Mouse (Mus musculus) left cerebral cortex, adult 8-10 months (tissue): ENCODE data around the gene Sptan1. TPM values are rescaled to one million over a fixed set of nuclear protein-coding genes. Genes with fewer than 3 reads are reported as not detected.

Source experiments
- DNase-seq, 2 experiments: peaks; one replicate each; pipeline ENCODE4 v3.0.0; 2022; ENCODE audit warnings: low spot score in 2 of 2
- total RNA-seq, 4 experiments: library from RNA; stranded (reverse); gene quantifications; 2 replicates each; pipeline ENCODE4 v1.2.4; 2022

The Sptan1 gene
- total RNA-seq = 100 to 1,000 TPM; 738 to 833 (median 788) TPM

DNA sequence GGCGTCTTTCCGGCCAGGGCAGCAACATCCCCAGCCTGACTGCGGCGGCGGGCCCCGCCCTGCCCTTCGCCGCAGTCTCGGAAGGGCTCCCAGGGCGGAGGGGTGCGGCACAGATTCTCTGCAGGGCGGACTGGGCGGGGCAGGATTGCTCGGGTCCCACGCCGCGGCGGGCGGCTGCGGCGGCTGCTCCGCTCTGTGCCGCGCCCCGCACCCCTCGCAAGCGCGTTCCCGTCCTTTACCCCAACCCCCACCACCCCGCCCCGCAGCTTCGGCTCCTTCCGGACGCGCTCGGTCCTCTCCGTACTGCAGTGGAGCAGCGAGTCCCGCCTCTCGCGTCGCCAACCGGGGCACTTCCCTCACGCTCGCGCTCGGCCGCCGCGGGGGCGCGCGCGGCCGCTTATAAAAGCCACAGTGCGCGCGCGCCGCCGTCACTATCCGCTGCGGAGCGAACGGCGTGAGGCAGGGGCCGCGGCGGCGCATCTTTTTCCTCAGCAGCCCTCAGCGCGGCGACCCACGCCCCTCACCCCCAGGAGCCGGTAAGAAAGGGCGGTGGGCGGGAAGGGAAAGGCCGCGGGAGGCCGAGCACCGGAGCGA is at the start of gene Sptan1:
Sptan1 (plus strand) TSS at position 311 of the 594 bp plus-strand sequence.
- DNase-seq = peak; percentile 92 to 94

DNA sequence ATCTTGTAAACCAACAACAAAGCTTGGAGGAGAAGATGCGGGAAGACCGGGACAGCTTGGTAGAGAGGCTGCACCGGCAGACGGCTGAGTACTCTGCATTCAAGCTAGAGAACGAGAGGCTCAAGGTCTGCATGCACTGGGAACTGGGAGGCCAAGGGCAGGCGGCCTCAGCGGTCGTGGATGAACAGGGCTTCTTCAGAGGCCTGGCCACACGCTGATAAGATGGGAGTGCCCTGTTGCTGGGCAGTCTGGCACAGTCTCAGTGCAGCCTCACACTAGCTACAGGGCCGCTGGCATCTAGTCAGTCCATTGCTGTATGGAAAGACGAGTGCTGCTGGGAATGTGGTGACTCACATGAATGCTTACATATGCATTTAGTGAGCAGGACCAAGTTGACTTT is 47.7 kb upstream of the Sptan1 start:
- DNase-seq = no peak

DNA sequence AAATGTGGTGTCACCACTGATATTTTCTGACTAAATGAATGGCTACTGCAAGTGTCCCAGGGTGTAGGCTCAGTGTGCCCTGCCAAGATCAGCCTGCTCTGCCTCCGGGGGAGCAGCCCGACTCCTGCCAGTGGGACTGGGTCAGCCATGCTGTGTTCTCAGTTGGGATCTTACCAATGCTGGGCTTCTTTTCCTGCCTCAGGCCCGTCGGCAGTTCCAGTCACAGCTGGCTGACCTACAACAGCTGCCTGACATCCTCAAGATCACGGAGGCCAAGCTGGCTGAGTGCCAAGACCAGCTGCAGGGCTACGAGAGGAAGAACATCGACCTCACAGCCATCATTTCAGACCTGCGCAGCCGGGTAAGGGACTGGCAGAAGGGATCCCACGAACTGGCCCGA is 43.3 kb upstream of the Sptan1 start:
- DNase-seq = peak in 1 of 2 experiments; percentile 22

DNA sequence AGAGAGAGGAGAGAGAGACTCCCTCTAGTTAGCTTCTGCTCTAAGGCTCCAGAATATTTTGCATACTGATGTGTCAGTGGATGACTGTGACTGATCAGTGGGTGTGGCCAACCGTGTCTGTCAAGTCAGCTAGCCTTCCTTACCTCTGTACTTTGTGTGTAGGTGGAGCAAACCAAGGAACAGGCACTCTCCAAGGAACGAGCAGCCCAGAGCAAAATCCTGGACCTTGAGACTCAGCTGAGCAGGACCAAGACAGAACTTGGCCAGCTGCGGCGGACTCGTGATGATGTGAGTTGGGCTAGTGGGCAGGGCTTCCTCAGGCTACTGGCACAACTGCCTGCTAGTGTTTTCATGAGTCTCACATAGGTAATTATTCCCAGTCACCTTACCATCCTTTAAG is 38.8 kb upstream of the Sptan1 start:
- no peak for DNase-seq

DNA sequence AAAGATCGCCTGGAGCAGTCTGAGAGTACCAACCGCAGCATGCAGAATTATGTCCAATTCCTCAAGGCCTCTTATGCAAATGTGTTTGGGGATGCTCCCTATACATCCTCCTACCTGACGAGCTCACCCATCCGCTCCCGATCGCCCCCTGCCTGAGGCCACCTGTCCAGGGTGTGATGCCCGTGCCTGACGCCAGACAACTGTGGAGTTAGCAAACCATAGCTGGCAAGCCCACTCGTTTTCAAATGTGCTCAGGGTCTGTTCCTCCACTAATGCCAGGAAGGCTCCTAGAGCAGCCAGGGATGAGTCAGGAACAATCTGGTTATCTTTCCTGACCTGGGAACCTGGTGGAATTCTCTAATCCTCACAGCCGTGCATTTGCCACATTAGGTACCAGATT is 34.9 kb upstream of the Sptan1 start:
- DNase-seq = no peak

DNA sequence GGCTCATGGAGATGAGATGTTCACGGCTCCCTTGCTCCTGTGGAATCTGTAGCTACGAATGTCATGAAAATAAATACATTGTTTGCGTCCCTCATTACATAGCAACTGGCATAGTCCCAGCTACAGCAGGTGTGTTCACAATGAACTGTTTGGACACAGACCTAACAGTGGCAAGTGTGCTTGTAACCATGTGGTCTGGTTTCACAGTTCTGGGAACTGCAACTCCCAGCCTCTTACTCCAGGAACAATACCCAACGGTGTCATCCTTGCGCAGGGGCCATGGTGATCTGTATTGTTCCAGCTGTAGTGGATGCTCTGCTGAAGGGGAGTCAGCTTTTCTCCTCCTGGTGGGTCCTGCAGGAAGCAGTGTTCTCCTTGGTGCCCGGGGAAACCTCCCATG is 34.2 kb upstream of the Sptan1 start:
- no peak for DNase-seq

DNA sequence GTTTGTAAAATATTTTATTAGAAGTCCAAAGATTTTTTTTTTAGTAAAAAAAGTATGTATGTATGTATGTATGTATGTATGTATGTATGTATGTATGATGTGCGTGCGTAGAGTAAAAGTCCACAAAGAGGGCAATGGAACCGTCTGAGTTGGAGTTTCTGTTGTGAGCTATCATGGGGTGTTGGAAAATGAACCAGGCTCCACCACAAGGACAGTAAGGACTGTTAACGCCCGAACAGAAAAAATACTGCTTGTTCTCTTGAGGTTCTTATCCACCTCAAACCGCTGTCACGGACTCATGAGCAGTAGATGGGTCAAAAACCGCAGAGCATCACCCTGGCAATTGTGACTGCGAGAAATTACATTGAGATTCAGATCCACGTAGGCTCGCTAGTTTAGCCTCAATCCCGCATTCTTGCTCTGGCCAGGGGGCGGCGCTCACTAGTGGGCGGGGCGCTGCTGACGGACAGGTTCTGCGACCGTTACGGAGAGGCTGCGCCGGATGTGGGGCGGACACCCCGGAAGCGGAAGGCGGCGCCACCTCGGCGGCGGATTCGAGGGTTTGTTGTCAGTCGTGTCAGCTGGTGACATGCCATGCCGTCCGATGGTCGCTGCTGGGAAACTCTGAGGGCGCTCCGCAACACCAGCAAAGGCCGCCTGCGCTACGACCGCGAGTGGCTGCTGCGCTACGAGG is 30.3 kb upstream of the Sptan1 start, which contains the start of gene Gle1:
Gle1 (plus strand) TSS at position 521 of the 694 bp plus-strand sequence.
- peak; percentile 92 to 95 for DNase-seq

DNA sequence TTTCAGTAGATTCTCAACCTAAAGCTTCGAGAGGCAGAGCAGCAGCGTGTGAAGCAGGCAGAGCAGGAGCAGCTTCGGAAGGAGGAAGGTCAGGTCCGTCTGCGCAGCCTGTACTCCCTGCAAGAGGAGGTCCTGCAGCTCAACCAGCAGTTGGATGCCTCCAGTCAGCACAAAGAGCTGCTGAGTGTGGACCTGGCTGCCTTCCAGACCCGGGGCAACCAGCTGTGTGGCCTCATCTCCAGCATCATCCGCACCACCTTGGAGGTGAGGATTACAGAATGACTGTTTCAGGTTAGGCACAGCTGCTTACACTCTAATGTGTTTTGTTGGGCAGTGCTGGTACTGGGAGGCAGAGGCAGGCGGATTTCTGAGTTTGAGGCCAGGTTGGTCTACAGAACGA is 25.3 kb upstream of the Sptan1 start:
- DNase-seq = no peak

DNA sequence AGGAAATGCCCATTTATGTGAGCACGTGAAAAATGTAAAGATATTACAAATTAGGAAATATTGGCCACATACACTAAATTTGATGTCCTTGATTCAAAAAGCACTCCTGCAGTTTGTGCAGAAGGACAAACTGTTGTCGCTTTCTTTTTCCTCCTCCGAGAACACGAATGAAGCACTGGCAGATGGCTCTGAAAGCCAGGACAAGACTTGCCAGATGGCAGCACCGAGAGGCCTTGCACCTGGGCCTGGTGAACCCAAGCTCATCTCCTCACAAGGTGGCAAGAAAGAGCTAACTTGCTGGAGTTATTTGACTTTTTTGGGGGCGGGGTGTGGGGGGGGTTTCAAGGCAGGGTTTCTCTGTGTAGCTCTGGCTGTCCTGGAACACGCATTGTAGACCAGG is 24.5 kb upstream of the Sptan1 start:
- DNase-seq = no peak

DNA sequence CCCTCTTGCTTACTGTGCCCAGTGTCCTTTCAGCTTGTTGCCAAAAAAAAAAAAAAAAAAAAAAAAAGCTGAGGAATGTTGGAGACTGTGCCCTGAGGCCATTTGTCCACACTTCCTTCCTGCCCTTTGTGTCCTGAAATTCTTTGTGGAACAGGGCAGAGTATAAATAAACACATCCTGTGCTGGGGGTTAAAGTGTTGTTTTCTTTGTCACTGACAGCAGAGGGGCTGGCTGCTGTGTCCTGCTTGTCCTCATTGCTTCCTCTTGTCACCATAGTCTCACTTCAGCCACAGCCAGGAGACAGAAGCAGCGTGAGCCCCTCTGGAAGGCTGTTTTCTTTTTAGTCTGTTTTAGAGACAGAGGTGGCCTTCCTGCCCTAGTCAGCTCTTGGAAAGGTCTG is 20.6 kb upstream of the Sptan1 start:
- DNase-seq = no peak

DNA sequence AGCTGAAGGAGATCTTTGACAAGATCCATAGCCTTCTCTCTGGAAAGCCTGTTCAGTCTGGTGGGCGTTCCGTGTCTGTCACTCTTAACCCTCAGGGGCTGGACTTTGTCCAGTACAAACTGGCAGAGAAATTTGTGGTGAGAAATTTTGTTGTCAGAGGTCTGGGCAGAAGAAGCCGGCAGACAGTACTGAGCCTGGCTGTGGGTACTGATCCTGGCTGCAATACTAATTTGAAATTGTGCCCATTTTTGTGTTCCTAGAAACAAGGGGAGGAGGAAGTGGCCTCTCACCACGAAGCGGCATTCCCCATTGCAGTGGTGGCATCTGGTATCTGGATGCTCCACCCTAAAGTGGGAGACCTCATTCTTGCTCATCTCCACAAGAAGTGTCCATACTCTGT is 16.5 kb upstream of the Sptan1 start:
- no peak for DNase-seq

DNA sequence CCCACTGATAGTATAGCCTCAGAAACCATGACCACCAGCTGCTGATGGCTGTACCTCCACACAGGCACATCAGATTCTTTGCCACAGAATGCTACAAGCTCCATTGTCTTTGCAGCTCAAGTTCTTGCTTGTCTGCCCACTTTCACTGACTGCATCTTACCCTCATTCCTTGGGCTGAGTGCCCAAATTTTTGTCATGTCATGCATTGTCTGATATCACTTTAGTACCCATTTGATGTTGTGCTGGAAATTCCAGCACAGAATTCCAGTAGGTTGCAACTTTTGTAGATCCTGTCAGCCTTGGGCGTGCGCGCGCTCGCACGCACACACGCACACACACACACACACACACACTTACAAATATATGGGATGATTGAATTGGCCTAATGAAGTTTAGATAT is 4.1 kb upstream of the Sptan1 start:
- DNase-seq = no peak

DNA sequence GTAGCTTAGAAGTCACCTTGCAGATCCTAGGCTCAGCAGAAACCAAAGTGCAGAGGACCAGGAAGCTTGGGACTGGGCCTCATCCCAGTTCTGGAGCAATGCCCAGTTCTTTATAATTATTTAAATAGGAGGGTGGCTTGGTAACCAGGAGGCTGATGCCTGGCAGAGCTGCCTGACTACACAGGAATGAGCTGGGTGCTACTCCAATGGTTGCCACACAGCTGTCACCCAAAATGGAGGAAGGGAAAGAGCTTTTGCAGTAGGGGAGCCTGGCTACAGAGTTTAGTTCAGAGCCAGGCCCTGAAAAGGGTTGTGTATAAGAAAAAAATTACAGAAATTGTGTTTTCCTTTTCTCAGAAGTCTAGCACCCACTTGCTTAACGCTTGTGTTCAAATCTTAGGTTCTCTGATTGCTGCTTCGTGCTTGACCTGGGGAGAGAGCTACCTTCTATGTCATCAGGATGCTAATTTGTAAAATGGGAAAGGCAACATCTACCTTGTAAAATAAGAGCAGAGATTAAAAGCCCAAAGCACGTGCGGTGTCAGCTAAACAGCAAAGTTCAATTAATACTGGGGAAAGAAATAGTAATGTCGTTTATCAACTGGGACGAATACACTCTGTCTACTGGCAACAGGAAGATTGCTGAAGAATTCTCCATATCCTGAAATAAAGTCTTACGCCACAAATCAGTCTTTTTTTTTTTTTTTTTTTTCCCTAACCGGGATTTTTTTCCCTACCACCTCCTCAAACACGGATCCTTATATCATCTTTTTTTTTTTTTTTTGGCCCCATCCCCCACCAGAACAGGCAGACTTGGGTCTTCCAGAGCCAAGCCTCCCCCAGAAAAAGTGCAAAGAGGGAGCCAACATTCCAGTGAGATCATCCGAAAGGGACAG is 758 bp upstream of the Sptan1 start:
- peak in 1 of 2 experiments; percentile 49 for DNase-seq

DNA sequence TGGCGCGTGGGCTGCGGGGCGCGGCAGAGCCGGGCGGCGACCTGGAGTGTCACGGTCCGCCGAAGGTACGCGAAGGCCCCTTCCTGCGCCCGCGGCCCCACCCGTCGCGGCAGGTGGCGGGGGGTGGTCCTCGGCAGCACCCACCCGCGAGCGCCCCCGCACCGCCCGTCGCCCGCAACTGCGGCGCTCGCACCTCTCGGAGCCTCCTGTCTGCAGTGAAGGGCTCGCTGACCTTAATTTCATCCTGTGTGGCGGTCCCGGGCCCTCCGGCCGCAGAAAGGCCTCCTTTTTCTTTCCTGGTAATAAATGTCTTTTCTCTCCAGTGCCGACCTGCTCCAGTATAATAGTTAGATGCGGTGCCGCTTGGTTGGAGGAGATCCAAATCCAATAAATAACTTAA is 546 bp downstream of the Sptan1 start:
- DNase-seq = peak; percentile 27 to 34

DNA sequence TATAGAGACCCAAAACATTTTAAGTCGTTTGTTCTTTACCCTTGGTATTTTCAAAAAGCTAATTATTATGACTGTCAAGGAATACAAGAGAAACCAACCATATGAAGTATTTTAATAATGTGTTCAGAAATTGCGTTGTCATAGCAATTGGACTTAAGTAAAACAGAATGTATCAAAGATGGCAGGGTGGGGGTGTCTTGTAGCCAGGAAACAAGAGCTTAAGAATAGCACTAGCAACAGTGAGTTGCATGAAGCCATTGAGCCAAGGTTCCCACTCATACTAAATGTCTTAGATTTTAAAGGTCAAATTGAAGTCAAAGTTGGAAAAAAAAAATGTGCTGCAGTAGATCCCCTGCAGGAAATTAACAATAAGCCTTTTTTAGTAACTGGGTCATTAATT is 1.5 kb downstream of the Sptan1 start:
- DNase-seq = peak in 1 of 2 experiments; percentile 21

DNA sequence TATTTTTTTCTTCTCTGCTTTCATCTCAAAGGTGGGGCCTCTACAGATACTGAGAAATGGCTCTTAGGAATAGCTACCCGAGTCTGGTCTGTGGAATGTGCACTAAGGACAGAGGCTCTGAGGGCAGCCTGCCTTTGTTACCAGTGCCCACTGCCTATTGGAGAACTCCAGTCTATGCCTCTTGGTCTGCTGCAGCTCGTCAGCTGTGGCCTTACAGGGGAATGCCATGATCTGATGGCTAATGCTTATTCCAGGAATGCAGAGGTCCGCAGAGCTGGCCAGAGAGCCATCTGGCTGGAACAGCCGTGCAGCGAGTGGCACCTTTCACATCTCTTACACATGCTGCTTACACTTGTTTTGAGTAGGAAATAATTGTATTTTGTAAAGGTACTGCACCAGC is 2.4 kb downstream of the Sptan1 start:
- no peak for DNase-seq

DNA sequence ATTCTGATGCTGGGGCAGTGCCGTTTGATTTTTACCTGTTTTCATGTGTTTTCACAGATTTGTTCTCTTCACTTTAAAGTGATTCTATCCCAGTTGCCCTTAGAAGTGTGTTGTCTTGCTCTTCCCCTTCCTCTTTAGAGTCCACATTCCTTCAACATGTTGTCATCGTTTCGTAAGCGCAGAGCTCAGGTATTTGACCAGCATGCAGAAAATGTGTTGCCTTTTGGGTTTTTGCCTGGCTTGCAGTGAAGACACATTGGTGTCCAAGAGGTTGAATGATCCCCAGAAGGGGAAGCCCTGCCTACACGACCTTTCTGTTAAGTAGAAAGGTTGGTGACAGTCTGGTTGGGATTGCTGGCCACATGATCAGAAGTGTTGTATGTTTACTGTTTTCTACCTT is 3.3 kb downstream of the Sptan1 start:
- no peak for DNase-seq

DNA sequence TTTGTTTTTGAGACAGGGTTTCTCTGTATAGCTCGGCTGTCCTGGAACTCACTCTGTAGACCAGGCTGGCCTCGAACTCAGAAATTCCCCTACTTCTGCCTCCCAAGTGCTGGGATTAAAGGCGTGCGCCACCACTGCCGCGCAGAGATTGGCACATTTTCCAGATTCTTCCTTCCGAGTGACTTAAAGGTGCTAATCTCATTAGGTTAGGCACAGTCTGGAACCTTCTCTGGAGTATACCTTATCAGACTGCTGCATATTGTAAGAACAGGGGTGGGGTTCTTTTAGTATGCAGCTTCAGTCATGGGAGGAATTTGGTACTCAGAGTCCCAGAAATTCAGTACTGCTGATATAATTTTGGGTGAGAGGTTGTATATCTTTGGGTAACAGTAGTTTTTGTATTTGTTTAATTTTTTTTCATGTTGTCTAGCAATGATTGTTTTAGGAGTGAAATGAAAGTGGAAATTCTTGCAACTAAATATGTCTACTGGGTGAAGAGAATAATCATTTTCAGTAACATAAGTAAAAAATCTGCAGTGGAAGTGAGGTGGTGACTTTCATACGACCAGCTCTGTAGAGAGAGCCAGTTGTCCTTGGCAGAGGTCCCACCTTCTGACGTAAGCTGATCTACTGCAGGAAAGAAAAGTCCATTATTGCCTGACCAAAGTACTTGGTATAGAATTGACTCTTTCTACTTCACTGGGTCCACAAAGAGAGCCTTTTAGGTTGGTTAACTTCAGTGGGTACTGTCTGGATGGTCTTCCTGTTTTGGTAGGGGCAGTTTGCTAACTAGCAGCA is 6.7 kb downstream of the Sptan1 start:
- DNase-seq = peak in 1 of 2 experiments; percentile 28

DNA sequence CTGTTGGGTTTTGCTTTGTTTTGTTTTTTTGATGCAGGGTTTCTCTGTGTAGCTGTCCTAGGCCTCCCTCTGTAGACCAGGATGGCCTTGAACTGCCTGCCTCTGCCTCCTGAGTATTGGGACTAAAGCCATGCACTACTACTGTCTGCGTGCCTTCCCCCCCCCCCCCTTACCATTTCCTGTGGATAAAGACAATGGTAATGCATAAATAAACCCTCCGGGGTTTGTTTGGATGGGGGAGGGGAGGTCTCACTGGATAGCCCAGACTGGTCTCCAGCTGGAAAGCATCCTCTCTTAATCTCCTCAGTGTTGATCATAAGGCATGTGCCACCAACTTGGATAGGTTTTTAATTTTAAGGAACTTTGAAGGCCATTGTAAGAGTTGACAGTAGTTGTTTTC is 8.2 kb downstream of the Sptan1 start:
- DNase-seq = no peak

DNA sequence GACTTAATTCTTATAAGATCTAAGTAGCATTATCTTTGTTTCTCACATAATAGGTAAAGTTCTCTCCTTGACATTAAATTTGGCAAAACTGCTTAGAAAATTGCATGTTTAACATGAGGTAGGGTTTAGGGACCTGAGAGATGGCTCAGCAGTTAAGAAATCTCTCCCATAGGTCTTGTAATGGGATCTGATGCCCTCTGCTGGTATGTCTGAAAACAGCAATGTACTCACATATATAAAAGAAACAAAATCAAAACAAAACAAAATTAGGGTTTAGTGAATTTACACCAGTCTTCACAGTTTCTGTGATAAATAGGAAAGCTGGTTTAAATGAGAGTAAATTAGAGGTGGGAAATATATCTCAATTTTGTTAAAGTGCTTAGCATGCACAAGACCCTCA is 11.9 kb downstream of the Sptan1 start:
- DNase-seq = no peak

DNA sequence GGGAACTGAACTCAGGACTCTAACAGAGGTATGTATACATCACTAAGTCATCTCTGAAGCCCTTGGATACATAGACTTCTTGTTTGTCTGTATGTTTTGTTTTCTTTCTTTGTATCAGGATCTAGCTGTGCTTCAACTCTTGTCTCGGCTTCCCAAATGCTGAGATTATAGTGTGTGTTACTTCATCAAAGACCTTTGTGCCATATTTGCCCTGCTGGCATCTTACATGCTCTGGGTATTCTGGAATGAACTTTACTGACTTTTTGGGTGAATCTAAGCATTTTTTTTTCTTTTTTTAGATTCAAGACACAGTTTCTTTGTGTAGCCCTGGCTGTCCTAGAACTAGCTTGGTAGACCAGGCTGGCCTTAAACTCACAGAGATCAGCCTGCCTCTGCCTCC is 15.3 kb downstream of the Sptan1 start:
- no peak for DNase-seq
